Mouse (Mus musculus) ES-Bruce4 (cell line): ENCODE measurements around the gene Myh9. TPM values are rescaled to one million over a fixed set of nuclear protein-coding genes. Genes with fewer than 3 reads are reported as not detected.

Experiments used
- H3K27ac ChIP-seq: 2 replicates; pipeline ENCODE4 v1.5.1; 2012; ENCODE audit warnings: low read length, inconsistent platforms; ENCODE audit not compliant: insufficient read depth
- H3K27me3 ChIP-seq: 2 replicates; pipeline ENCODE4 v1.6.1; 2012; ENCODE audit warnings: mild to moderate bottlenecking, low read length, inconsistent platforms; ENCODE audit not compliant: control insufficient read depth, poor library complexity, insufficient read depth, severe bottlenecking
- H3K36me3 ChIP-seq: 2 replicates; pipeline ENCODE4 v1.6.1; 2012; ENCODE audit warnings: inconsistent platforms, mild to moderate bottlenecking, low read length, moderate library complexity; ENCODE audit not compliant: control insufficient read depth, poor library complexity, insufficient read depth, severe bottlenecking
- H3K4me1 ChIP-seq: one replicate; pipeline ENCODE4 v1.8.1; 2011; ENCODE audit warnings: low read length; ENCODE audit not compliant: control insufficient read depth, insufficient read depth
- H3K4me3 ChIP-seq: 2 replicates; pipeline ENCODE4 v1.5.1; 2011; ENCODE audit warnings: low read depth, mild to moderate bottlenecking, low read length
- H3K9ac ChIP-seq: 2 replicates; pipeline ENCODE4 v1.6.1; 2012; ENCODE audit warnings: low read depth, mild to moderate bottlenecking, inconsistent platforms; ENCODE audit not compliant: poor library complexity, severe bottlenecking
- H3K9me3 ChIP-seq: replicated peaks from 2 replicates; pipeline ENCODE4 v1.6.1; 2012; ENCODE audit warnings: mild to moderate bottlenecking, low read length, inconsistent platforms; ENCODE audit not compliant: control insufficient read depth, poor library complexity, insufficient read depth, severe bottlenecking
- CTCF ChIP-seq: IDR thresholded peaks from one replicate; pipeline ENCODE4 v1.8.1; 2011; ENCODE audit warnings: low read depth, low read length
- EP300 ChIP-seq: IDR thresholded peaks from 2 replicates; pipeline ENCODE4 v1.6.1; 2011; ENCODE audit warnings: low read depth, low read length; ENCODE audit not compliant: insufficient read depth
- POLR2A ChIP-seq: IDR thresholded peaks from one replicate; pipeline ENCODE4 v1.8.1; 2011; ENCODE audit warnings: low read length; ENCODE audit not compliant: insufficient read depth
- polyA plus RNA-seq: library from polyadenylated mRNA; stranded (reverse); fragments of >200 nt; gene quantifications from 2 replicates; pipeline ENCODE4 v1.2.4, GENCODE M21; 2011; ENCODE audit warnings: low read depth; ENCODE audit not compliant: missing spikeins, insufficient read depth, insufficient read length

The Myh9 gene
- polyA plus RNA-seq, 1 experiment = 601 TPM

GRCm38 (mm10) chr15:77880738-77881137 is 38.8 kb upstream of the Myh9 start:
- Histone ChIP-seq H3K4me3 (no peak overlapping the region), H3K36me3 (no peaks in the 10 kb centered on the region), H3K27me3 (no peaks in the 10 kb centered on the region), H3K4me1 (peaks cover 8% of the 10 kb centered on the region), H3K9me3 (no peaks in the 10 kb centered on the region), H3K27ac (no peak overlapping the region), H3K9ac (no peak overlapping the region)
- no peak for TF ChIP-seq POLR2A
- TF ChIP-seq CTCF = no peak
- no peak for TF ChIP-seq EP300

GRCm38 (mm10) chr15:77879756-77880155 is 37.8 kb upstream of the Myh9 start:
- Histone ChIP-seq H3K4me3 (no peak overlapping the region), H3K27me3 (no peaks in the 10 kb centered on the region), H3K36me3 (no peaks in the 10 kb centered on the region), H3K9me3 (no peaks in the 10 kb centered on the region), H3K27ac (no peak overlapping the region), H3K9ac (no peak overlapping the region), H3K4me1 (peaks cover 8% of the 10 kb centered on the region)
- TF ChIP-seq CTCF = no peak
- TF ChIP-seq EP300 = no peak
- no peak for TF ChIP-seq POLR2A

- no peaks in the 10 kb centered on the region for H3K27me3 ChIP-seq
- H3K4me3 ChIP-seq = no peak overlapping the region
- H3K27ac ChIP-seq = no peak overlapping the region
- TF ChIP-seq POLR2A (no peak), EP300 (no peak), CTCF (no peak)
- H3K9me3 ChIP-seq = no peaks in the 10 kb centered on the region
- no peak overlapping the region for H3K9ac ChIP-seq
- H3K36me3 ChIP-seq = no peaks in the 10 kb centered on the region
- peaks cover 12% of the 10 kb centered on the region for H3K4me1 ChIP-seq
These were observed 35.2 kb upstream of the Myh9 start for GRCm38 (mm10) chr15:77877209-77877608.

- H3K27me3 ChIP-seq = no peaks in the 10 kb centered on the region
- H3K4me1 ChIP-seq = peaks cover 8% of the 10 kb centered on the region
- TF ChIP-seq EP300 (no peak), CTCF (no peak), POLR2A (no peak)
- no peaks in the 10 kb centered on the region for H3K36me3 ChIP-seq
- no peak overlapping the region for H3K4me3 ChIP-seq
- H3K9ac ChIP-seq = no peak overlapping the region
- H3K27ac ChIP-seq = no peak overlapping the region
- H3K9me3 ChIP-seq = no peaks in the 10 kb centered on the region
These were observed 34.7 kb upstream of the Myh9 start for GRCm38 (mm10) chr15:77876716-77877115.

- no peaks in the 10 kb centered on the region for H3K36me3 ChIP-seq
- no peak overlapping the region for H3K4me3 ChIP-seq
- no peaks in the 10 kb centered on the region for H3K27me3 ChIP-seq
- no peak overlapping the region for H3K9ac ChIP-seq
- H3K9me3 ChIP-seq = no peaks in the 10 kb centered on the region
- H3K27ac ChIP-seq = no peak overlapping the region
- peaks cover 8% of the 10 kb centered on the region for H3K4me1 ChIP-seq
- TF ChIP-seq CTCF = no peak
- TF ChIP-seq POLR2A = no peak
- no peak for TF ChIP-seq EP300
These were observed 34.0 kb upstream of the Myh9 start for GRCm38 (mm10) chr15:77875953-77876352.

- no peak for TF ChIP-seq EP300
- no peak for TF ChIP-seq POLR2A
- no peak for TF ChIP-seq CTCF
- Histone ChIP-seq H3K27ac (no peak overlapping the region), H3K4me3 (no peak overlapping the region)
These were observed 32.8 kb upstream of the Myh9 start for GRCm38 (mm10) chr15:77874807-77875206.

More at GRCm38 (mm10) chr15:77874807-77875206, 32.8 kb upstream of the Myh9 start:
- Histone ChIP-seq H3K9me3 (no peaks in the 10 kb centered on the region), H3K36me3 (no peaks in the 10 kb centered on the region), H3K4me1 (peaks cover 8% of the 10 kb centered on the region), H3K9ac (no peak overlapping the region), H3K27me3 (no peaks in the 10 kb centered on the region)
